Mouse (Mus musculus) lung, adult 2 months (tissue): ENCODE data around the gene Slc22a30. TPM values are rescaled to one million over a fixed set of nuclear protein-coding genes. Genes with fewer than 3 reads are reported as not detected.
"Not testable (repeated sequence)": the region's sequence is repeated elsewhere in the genome, so short reads cannot be mapped to it uniquely, and the experiment has no call there.

Source experiments
- DNase-seq: peaks from one replicate; pipeline ENCODE4 v3.0.0; 2022
- H3K4me1 ChIP-seq: fragments of 200-500 bp; 2 replicates; pipeline ENCODE4 v1.6.1; 2011; ENCODE audit warnings: low read length; ENCODE audit not compliant: control insufficient read depth, insufficient read depth
- H3K4me3 ChIP-seq: fragments of 200-500 bp; replicated peaks from 2 replicates; pipeline ENCODE3; 2011; ENCODE audit warnings: low read depth, mild to moderate bottlenecking, control low read depth, low read length; ENCODE audit errors: extremely low read depth
- CTCF ChIP-seq: fragments of 200-500 bp; IDR thresholded peaks from 2 replicates; pipeline ENCODE4 v1.5.1; 2011; ENCODE audit warnings: mild to moderate bottlenecking, low read length, control low read depth; ENCODE audit not compliant: insufficient read depth
- POLR2A ChIP-seq: fragments of 200-500 bp; IDR thresholded peaks from 2 replicates; pipeline ENCODE4 v1.6.1; 2011; ENCODE audit warnings: low read depth, mild to moderate bottlenecking, control low read depth, low read length, borderline replicate concordance; ENCODE audit errors: extremely low read depth
- WGBS: fragments of 180-500 bp; shearing (Covaris S2); methylation state at CpG from one replicate; pipeline ENCODE4 v1.1.7; 2018; 5-methylcytosine and 5-hydroxymethylcytosine counted together
- polyA plus RNA-seq: library from polyadenylated mRNA; depleted of rRNA; stranded (reverse); fragments of >200 nt; gene quantifications from 2 replicates; pipeline ENCODE4 v1.2.3, GENCODE M21; 2012; rRNA removed

Slc22a30 gene
- 0.06 TPM in 1 of 2 replicates, not detected in the other for polyA plus RNA-seq

DNA sequence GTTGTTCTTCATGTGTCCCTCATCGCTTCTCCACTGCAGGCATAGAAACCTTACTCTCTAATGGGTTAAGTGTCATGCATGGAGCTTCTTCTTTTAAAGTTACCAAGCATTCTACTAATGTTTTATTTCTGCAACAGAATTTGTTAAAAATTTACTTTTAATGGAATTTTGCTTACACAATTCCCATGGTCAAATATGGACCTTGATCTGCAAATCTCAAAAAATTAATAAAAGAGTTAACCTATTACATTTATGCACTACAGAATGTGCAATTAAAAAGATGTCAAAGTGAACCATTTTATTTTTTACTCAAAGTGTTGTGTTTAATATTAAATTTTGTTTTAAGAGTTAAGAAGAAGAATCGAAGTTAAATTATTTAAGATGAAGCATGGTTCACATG lies at the start of gene Slc22a30:
Gene Slc22a30 (minus strand): TSS at position 101 of the 400 bp plus-strand sequence.
- not testable (repeated sequence) for DNase-seq, H3K4me1 ChIP-seq, H3K4me3 ChIP-seq
- 84% methylated on average over 1 of the region's 2 CpGs for whole genome bisulfite sequencing

DNA sequence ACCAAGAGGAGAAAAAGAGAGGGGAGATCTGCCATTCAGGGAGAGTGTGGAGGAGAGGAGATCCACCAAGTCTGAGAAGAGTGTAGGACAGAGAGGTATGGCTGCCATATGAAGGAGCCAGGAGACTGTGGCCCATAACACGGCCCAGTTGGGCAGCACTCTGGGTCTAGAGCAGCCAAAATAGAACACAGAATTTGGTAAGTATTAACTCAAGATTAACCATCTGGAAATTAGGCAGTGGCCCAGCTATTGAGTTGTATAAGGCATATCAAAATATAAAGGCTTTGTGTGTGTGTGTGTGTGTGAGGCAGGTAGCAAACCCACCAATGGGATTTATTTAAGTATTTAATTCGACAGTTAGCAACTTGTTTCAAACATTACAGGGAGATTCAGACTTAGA lies 43.4 kb upstream of the Slc22a30 start:
- WGBS: 63% methylated on average over 2 of the region's 2 CpGs
- DNase-seq: no peak
- H3K4me3 ChIP-seq: no peak overlapping the region
- no peaks in the 10 kb centered on the region for H3K4me1 ChIP-seq
- TF ChIP-seq POLR2A (no peak), CTCF (no peak)

DNA sequence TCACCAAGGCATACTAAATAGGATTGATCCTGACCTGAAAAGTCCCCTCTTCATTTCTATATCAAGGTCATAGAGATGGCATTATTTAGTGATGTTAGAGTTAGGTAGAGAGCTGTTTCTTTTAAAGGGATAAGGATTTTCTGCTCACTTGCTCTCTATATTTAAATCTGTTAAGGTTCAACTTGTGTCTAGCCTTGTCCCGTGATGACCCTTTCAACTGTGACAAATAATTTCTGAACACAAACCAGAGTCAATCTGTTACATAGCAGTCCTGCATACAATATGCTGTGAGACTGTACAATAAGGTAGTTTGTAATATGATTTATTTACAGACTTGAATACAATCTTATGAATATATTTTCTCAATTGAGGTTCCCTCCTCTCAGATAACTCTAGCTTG lies 42.6 kb upstream of the Slc22a30 start:
- TF ChIP-seq CTCF: no peak
- no peak for TF ChIP-seq POLR2A
- 59% methylated on average over 1 of the region's 1 CpGs for WGBS
- Histone ChIP-seq H3K4me1 (no peaks in the 10 kb centered on the region), H3K4me3 (no peak overlapping the region)
- no peak for DNase-seq

DNA sequence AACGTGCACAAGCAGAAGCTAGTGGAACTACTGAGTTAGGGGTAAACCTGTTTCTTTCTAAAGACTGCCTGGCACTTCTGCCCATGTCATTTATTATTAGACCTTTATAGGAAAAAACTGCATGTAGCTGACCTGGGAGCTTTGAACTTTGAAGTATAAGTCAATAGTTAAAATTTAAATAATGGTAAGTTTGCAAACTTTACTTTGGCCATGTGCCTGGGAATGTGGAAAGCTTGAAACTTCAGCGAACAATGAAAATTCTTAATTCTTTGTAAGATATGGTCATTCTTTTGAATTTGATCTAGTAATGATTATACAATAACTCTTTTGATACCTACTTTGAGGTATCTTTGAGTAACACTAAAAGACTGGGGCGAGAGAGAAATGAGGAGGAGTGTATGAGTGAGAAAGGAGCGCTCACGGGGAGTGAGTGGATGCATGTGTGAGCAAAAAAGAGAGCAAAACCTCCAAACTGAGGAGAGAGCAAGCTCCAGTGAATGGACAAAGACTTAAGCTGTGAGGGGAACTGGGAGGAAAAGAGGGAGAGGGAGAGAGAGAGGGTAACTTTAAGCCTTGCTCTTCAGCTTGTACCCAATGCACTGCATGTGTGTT lies 26.2 kb upstream of the Slc22a30 start:
- Histone ChIP-seq H3K4me3 (no peak overlapping the region), H3K4me1 (no peaks in the 10 kb centered on the region)
- 71% methylated on average over 5 of the region's 5 CpGs for WGBS
- no peak for DNase-seq
- no peak for TF ChIP-seq POLR2A
- no peak for TF ChIP-seq CTCF

DNA sequence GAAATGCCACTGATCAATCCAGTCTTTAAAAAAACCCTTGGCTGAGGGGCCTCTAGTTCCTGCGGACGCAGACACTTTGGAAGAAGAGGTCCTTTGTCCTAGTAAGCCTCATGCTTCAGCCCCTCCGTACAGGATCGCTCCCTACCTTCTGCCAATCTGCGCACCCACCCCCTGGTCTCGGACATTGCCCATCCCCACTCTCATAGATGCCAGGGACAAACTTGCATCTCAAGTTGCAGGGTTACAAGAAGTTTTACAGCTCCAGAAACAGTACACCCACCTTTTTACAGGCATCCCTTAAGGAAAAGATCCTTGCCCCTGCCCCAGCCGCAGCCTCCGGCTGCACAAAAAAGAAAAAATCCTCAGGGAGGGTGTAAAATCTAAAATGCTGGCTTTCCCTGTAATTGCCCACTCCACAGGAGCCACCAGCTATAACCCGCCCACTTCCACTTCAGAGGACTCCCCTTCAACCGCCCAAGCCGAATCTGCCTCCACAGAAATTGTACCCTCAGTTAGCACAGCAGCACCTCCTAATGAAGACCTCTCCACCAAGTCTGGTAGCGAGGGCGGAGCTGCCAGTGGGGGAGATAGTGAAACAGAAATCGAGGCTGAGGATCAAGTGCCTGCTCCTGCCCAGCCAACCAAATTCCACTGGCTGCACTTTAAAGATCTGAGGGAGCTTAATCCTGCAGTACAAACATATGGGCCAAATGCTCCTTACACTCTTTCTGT lies 2.5 kb upstream of the Slc22a30 start:
- H3K4me1 ChIP-seq, DNase-seq, H3K4me3 ChIP-seq: not testable (repeated sequence)
- 51% methylated on average over 14 of the region's 14 CpGs for whole genome bisulfite sequencing

Other genes starting within 250 kb of the Slc22a30 start
- gene Slc22a29, start 186.2 kb downstream of the Slc22a30 start, polyA plus RNA-seq: not detected in 2 replicates
- gene Slc22a8, start 186.1 kb upstream of the Slc22a30 start, polyA plus RNA-seq: 0.07 TPM in 1 of 2 replicates, not detected in the other
- not detected in 2 replicates for gene Slc22a6, start 212.9 kb upstream of the Slc22a30 start, polyA plus RNA-seq